Mouse (Mus musculus) kidney, postnatal 0 days (tissue): Measurements from ENCODE around the gene Lmo7. TPM values are rescaled to one million over a fixed set of nuclear protein-coding genes. Genes with fewer than 3 reads are reported as not detected.

Experiments used
- ATAC-seq: fragments of 200-750 bp; cut with Nextera tagmentation; replicated peaks from 2 replicates; pipeline ENCODE4 v1.8.0; 2017; ENCODE audit warnings: low read depth, moderate number of reproducible peaks, moderate TSS enrichment, moderate library complexity; ENCODE audit not compliant: low FRiP score
- DNase-seq: peaks from one replicate; pipeline ENCODE4 v3.0.0-alpha.2; 2016; ENCODE audit warnings: low spot score
- H3K27ac ChIP-seq: fragments of 300-500 bp; sonication (generic); 2 replicates; pipeline ENCODE4 v1.5.1; 2014; ENCODE audit warnings: mild to moderate bottlenecking
- H3K27me3 ChIP-seq: fragments of 300-500 bp; sonication (generic); 2 replicates; pipeline ENCODE4 v1.6.1; 2014; ENCODE audit warnings: low read length, mixed read lengths; ENCODE audit not compliant: insufficient read depth
- H3K36me3 ChIP-seq: fragments of 300-500 bp; sonication (generic); 2 replicates; pipeline ENCODE4 v1.6.1; 2014; ENCODE audit warnings: low read length, mixed read lengths; ENCODE audit not compliant: insufficient read depth
- H3K4me1 ChIP-seq: fragments of 300-500 bp; sonication (generic); replicated peaks from 2 replicates; pipeline ENCODE4 v1.6.1; 2014; ENCODE audit warnings: antibody characterized with exemption, low read length, mixed read lengths; ENCODE audit not compliant: insufficient read depth
- H3K4me2 ChIP-seq: fragments of 300-500 bp; sonication (generic); 2 replicates; pipeline ENCODE4 v1.6.1; 2014; ENCODE audit warnings: mild to moderate bottlenecking, low read length, moderate library complexity, mixed read lengths
- H3K4me3 ChIP-seq: fragments of 300-500 bp; sonication (generic); replicated peaks from 2 replicates; pipeline ENCODE4 v1.5.1; 2014; ENCODE audit warnings: low read depth, low read length
- H3K9ac ChIP-seq: fragments of 300-500 bp; sonication (generic); 2 replicates; pipeline ENCODE4 v1.6.1; 2014; ENCODE audit warnings: low read depth, low read length
- H3K9me3 ChIP-seq: fragments of 300-500 bp; sonication (generic); replicated peaks from 2 replicates; pipeline ENCODE4 v1.6.1; 2016; ENCODE audit warnings: low read length, inconsistent platforms, mixed read lengths
- CTCF ChIP-seq: IDR thresholded peaks from 2 replicates; pipeline ENCODE4 v1.5.1; 2016; ENCODE audit warnings: antibody characterized with exemption, low read depth, mild to moderate bottlenecking, moderate library complexity
- WGBS: fragments of 180-500 bp; shearing (Covaris S2); extraction: QIAGEN DNeasy Blood & Tissue Kit; methylation state at CpG from one replicate; pipeline ENCODE4 v1.1.7; 2014; 5-methylcytosine and 5-hydroxymethylcytosine counted together
- polyA plus RNA-seq: library from polyadenylated mRNA; unstranded; fragments of >200 nt; fragmentation: Nextera tagmentation; extraction: Ambion mirVana; gene quantifications from 2 replicates; pipeline ENCODE4 v1.2.1, GENCODE M21; 2015

Lmo7 gene
- polyA plus RNA-seq, 1 experiment from 2014 or later, result 14.2 TPM

DNA sequence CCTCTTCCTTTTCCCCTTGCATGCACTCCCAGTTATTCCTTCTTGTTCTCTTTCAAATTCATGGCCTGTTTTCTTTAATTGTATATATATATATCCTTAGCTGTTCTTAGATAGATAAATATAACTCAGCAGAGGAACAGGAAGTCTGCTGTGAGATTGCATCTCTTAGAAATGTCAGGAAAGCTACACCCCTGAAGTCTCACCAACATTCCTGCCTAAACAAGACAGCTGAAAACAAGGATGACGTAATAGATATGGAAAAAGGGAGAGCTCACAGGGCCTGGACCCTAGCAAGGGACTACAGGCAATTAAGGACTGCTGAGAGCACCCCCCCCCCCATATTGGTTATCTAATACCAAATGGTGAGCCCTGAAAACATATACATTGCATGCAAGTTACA, 71.9 kb downstream of the Lmo7 start:
- ATAC-seq, result no peak
- no peak for TF ChIP-seq CTCF
- H3K9me3 ChIP-seq, result no peaks in the 10 kb centered on the region
- no peak overlapping the region for H3K27ac ChIP-seq
- H3K4me2 ChIP-seq, result no peak overlapping the region
- H3K36me3 ChIP-seq, result no peaks in the 10 kb centered on the region
- H3K9ac ChIP-seq, result no peak overlapping the region
- H3K4me3 ChIP-seq, result no peak overlapping the region
- WGBS, result 48% methylated on average over 1 of the region's 1 CpGs
- no peaks in the 10 kb centered on the region for H3K27me3 ChIP-seq
- H3K4me1 ChIP-seq, result peaks cover 25% of the 10 kb centered on the region
- no peak for DNase-seq

DNA sequence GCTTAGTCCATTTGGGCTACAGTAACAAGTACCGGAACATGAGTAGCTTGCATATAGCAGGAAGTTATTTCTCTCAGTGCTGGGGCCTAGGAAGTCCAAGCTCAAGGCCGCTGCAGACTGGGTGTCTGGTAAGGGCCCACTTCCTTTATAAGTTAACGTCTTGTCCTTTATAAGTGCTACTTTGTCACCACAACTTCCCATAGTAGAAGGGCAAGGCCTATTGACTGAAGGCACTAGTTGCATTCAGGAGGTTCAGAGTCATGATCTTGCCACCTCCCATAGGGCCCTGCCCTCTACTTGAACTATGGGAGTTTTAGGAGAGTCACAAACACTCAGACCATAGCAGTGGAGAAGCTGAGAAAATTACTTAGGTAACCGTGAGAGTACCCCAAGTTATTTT, 74.4 kb downstream of the Lmo7 start:
- peaks cover 25% of the 10 kb centered on the region for H3K4me1 ChIP-seq
- ATAC-seq, result no peak

DNA sequence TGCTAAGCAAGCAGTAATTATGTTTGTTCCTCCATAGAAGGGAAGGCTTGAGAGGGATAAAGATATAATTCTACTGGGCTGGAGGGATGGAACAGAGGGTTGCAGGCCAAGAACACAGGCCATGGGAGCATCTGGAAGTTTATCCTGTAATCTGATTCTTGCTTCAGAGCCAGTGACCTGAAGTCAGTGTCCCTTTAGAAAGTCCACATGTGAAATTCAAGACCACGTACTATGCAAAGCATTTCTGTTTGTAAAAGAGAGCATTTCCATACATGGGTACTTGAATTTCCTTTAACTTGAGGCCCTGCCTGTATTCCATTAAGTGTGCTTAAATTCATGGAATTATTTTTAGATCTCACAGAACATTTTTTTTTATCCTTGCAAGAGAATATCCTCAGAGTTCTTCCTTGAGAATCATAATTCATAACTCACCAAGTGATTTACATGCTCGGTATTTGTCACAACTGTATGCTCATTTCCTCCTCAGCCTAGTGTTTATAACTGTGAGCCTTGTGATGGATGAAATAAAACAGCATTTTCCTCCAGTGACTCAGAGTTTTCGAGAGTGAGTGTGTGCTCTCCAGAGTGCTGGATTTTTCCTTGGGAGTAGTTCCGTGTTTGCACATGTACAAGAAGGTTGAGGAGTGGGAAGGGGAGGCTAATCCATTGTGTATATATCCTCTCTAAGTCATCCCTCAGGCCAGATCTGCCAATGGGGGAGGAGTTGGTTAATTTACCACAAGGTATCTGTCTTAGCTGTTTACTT, 75.0 kb downstream of the Lmo7 start:
- Histone ChIP-seq H3K4me1 (peaks cover 25% of the 10 kb centered on the region), H3K27me3 (no peaks in the 10 kb centered on the region), H3K27ac (peak overlapping the region; percentile 81), H3K9ac (no peak overlapping the region), H3K9me3 (no peaks in the 10 kb centered on the region), H3K4me2 (no peak overlapping the region), H3K36me3 (no peaks in the 10 kb centered on the region), H3K4me3 (no peak overlapping the region)
- ATAC-seq (no peak; the same call in 1 of the 2 replicates), DNase-seq (peak; percentile 75)
- 18% methylated on average over 4 of the region's 4 CpGs for WGBS
- TF ChIP-seq CTCF, result no peak

More for the DNA sequence above, 74.4 kb downstream of the Lmo7 start:
- Histone ChIP-seq H3K9ac (no peak overlapping the region), H3K4me3 (no peak overlapping the region), H3K4me2 (no peak overlapping the region), H3K27me3 (no peaks in the 10 kb centered on the region), H3K36me3 (no peaks in the 10 kb centered on the region), H3K27ac (peak overlapping the region; percentile 66), H3K9me3 (no peaks in the 10 kb centered on the region)
- no peak for TF ChIP-seq CTCF
- WGBS, result 55% methylated on average over 4 of the region's 4 CpGs
- no peak for DNase-seq

DNA sequence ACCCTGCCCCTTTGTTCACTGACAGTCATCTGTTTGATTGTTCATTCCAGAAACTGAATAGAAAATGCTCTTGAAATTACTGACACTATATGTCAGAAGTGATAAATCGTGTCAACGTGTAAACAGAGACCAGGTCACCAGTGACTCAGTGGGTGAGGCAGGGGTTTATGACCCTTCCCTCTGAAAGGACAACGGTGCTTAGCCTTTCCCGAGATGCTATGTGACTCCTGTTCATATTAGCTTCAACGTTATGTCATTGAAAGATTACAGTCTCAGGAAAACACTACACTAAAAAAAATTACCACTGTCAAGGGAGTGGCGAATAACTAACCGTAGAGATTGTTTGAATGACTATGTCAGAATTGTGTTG, 75.6 kb downstream of the Lmo7 start:
- Histone ChIP-seq H3K4me3 (no peak overlapping the region), H3K27ac (peak overlapping the region; percentile 81), H3K27me3 (no peaks in the 10 kb centered on the region), H3K36me3 (no peaks in the 10 kb centered on the region), H3K9ac (no peak overlapping the region), H3K4me2 (no peak overlapping the region), H3K4me1 (peaks cover 25% of the 10 kb centered on the region), H3K9me3 (no peaks in the 10 kb centered on the region)
- 21% methylated on average over 7 of the region's 7 CpGs for WGBS
- ATAC-seq (no peak; the same call in 1 of the 2 replicates), DNase-seq (no peak)
- TF ChIP-seq CTCF, result no peak

DNA sequence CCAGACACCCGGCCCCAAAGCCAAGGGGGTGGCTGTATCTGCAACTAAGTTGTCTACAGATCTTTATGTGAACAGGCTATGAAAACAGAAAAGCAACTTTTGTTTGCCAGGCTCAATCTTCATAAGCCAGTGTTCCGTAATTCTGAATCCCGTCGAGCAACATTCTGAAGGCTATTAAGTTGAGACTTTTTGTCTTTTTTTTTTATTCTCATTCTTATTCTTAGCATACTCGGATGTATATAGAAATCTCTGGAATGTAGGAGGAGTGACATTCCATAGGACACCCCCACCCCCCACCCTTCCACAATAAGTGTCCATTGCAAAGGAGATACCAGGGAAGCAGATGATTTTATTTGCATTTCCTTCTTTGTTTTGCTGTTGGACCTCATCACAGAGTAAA, 76.3 kb downstream of the Lmo7 start:
- ATAC-seq, result no peak

DNA sequence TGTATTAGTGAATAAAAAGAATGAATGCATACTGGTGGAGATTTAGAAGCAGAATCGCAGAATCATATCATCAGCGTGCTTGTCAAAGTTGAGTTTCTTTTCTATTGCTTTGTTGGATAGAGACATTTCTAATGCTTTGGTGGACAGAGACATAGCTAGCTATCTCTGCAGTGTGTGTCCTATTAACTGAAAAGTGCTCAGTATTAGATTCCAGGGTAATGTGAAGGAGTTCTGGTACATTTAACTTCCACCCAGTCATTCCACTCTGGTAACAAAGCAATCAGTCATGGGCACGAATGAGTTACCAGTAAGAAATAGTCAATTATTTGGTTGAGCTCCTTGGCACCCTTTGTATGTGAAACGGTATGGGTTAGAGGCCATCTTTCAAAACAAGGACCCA, 76.8 kb downstream of the Lmo7 start:
- TF ChIP-seq CTCF, result no peak
- Histone ChIP-seq H3K27me3 (no peaks in the 10 kb centered on the region), H3K9me3 (no peaks in the 10 kb centered on the region), H3K4me3 (no peak overlapping the region), H3K4me1 (peaks cover 25% of the 10 kb centered on the region), H3K27ac (no peak overlapping the region), H3K9ac (no peak overlapping the region), H3K4me2 (no peak overlapping the region), H3K36me3 (no peaks in the 10 kb centered on the region)
- DNase-seq, result peak; percentile 36
- 62% methylated on average over 4 of the region's 4 CpGs for WGBS
- ATAC-seq, result no peak

More for the DNA sequence above, 76.3 kb downstream of the Lmo7 start:
- H3K9ac ChIP-seq, result no peak overlapping the region
- no peaks in the 10 kb centered on the region for H3K36me3 ChIP-seq
- TF ChIP-seq CTCF, result no peak
- no peak overlapping the region for H3K4me3 ChIP-seq
- H3K9me3 ChIP-seq, result no peaks in the 10 kb centered on the region
- no peaks in the 10 kb centered on the region for H3K27me3 ChIP-seq
- H3K27ac ChIP-seq, result peak overlapping the region; percentile 81
- 37% methylated on average over 5 of the region's 5 CpGs for WGBS
- no peak for DNase-seq
- peak overlapping the region; percentile 19 for H3K4me2 ChIP-seq
- peaks cover 25% of the 10 kb centered on the region for H3K4me1 ChIP-seq

DNA sequence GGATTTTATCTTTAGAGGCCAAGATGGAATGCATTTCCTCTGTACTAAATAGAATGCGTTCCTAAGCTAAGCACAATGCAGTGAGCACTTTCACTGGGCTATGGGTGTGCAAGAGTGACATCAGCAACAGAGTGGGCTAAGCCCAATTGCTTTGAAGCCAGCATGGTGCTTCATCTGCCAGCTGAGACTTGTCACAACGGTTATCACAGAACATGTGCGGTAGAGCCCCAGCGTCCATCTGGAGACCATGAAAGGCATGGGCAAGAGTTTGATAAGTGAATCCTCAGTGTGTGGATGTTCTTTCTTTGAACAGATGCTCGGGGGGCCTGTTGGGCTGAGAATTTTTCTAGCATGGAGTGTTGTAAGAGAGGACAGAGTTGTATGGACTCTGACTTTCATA, 86.7 kb downstream of the Lmo7 start:
- ATAC-seq (no peak; the same call in 1 of the 2 replicates), DNase-seq (no peak)
- 75% methylated on average over 5 of the region's 5 CpGs for WGBS
- Histone ChIP-seq H3K9ac (no peak overlapping the region), H3K36me3 (no peaks in the 10 kb centered on the region), H3K27ac (peak overlapping the region; percentile 47), H3K4me1 (no peaks in the 10 kb centered on the region; the same call in 1 of the 2 replicates), H3K4me2 (no peak overlapping the region), H3K4me3 (no peak overlapping the region), H3K27me3 (no peaks in the 10 kb centered on the region), H3K9me3 (no peaks in the 10 kb centered on the region)
- TF ChIP-seq CTCF, result no peak
